Mouse (Mus musculus) cortical plate, adult 2 months (tissue): ENCODE results near the gene Lypd4. TPM values are rescaled to one million over a fixed set of nuclear protein-coding genes. Genes with fewer than 3 reads are reported as not detected.

Experiments
- H3K27ac ChIP-seq: fragments of 200-500 bp; 2 replicates; pipeline ENCODE4 v1.5.1; 2012; ENCODE audit warnings: low read length, control low read depth, inconsistent platforms; ENCODE audit not compliant: insufficient read depth
- H3K4me1 ChIP-seq: fragments of 200-500 bp; 2 replicates; pipeline ENCODE4 v1.6.1; 2011; ENCODE audit warnings: low read length; ENCODE audit not compliant: control insufficient read depth, insufficient read depth
- H3K4me3 ChIP-seq: fragments of 200-500 bp; 2 replicates; pipeline ENCODE4 v1.5.1; 2011; ENCODE audit warnings: mild to moderate bottlenecking, low read length, control low read depth; ENCODE audit not compliant: insufficient read depth
- CTCF ChIP-seq: fragments of 200-500 bp; IDR thresholded peaks from 2 replicates; pipeline ENCODE4 v1.5.1; 2011; ENCODE audit warnings: mild to moderate bottlenecking, control low read depth, low read length; ENCODE audit not compliant: insufficient read depth; ENCODE audit errors: extremely low read depth
- POLR2A ChIP-seq: fragments of 200-500 bp; IDR thresholded peaks from 2 replicates; pipeline ENCODE4 v1.6.1; 2011; ENCODE audit warnings: mild to moderate bottlenecking, low read length, control low read depth; ENCODE audit not compliant: insufficient read depth; ENCODE audit errors: extremely low read depth
- polyA plus RNA-seq: library from polyadenylated mRNA; depleted of rRNA; stranded (reverse); fragments of >200 nt; gene quantifications from 2 replicates; pipeline ENCODE4 v1.2.3, GENCODE M21; 2012; rRNA removed

The Lypd4 gene
- polyA plus RNA-seq, result not detected in 2 replicates

DNA sequence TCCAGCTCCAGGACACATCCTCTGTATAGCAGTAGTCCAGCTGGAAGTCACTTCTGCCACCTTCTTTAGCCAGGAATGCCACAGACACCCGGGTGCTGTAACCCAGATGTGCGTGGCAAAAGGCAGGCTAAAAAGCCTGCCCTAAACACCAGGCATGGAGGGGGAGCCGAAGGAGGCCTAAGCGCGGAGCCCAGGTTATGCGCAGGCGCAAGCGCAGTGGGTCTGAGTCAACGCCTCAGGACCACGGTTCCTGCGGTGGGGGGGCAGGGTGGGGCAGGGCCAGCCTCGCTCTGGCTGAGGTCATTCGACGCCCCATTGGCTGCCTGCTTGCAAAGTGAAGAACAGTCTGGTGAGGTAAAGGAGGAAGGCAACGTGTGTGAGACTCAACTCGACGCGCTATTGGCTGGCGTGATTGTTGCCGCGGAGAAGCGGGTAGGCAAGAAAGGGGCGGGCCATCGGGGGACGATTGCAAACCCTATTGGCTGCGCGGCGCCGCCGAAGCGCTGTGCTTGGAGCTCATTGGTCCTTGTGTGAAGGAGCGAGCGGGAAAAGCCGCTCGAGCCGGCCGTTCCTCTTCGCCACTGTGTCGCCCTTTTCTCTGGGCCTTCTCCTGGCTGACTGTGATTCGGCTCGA lies at the start of gene Lypd4, which contains the start of gene Dmrtc2:
Gene Lypd4 (minus strand): TSS at position 410 of the 634 bp plus-strand sequence.
Gene Dmrtc2 (plus strand): TSS at position 526 of the 634 bp plus-strand sequence.
- TF ChIP-seq CTCF (no peak), POLR2A (no peak)
- no peak within 1 kb of the TSS for H3K27ac ChIP-seq
- no peaks in the 10 kb centered on the region for H3K4me1 ChIP-seq
- H3K4me3 ChIP-seq, result no peak within 1 kb of the TSS

DNA sequence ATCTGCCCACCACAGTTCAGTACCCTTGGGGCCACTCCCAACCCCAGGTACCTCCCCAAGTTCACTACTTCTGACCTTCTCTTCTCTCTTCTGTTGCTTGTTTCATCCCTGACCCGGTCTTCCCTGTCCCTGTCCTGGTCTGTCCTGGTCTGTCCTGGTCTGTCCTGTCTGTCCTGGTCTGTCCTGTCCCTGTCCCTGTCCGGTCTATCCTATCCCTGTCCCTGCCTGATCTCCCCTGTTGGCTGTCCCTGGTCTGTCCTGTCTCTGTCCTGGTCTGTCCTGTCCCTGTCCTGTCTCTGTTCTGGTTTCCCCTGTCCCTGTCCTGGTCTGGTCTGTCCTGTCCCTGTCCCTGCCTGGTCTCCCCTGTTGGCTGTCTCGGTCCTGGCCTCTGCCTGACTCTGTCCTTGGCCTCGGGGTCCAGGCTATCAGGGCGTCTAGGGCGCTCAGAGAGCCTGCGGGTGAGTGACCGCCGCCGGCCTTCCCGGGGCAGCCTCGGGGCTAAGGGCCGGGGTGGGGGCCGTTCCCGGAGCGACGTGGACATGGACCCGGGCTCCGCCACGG lies 49.1 kb upstream of the Lypd4 start:
- TF ChIP-seq CTCF (no peak), POLR2A (no peak)
- Histone ChIP-seq H3K4me1 (no peaks in the 10 kb centered on the region), H3K4me3 (no peak overlapping the region), H3K27ac (no peak overlapping the region)

DNA sequence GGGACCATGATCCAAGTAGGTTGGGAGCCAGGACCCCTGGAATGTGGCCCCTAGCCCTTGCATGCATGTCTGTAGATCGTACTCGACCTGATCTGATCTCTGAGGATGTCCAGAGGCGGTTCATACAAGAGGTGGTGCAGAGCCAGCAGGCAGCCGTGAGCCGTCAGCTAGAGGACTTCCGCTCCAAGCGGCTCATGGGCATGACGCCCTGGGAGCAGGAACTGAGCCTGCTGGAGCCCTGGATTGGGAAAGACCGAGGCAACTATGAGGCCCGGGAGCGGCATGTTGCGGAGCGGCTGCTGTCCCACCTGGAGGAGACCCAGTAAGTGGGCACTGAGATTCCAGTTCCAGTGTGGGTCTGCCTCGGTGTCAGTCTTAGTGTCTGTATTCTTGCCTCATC lies 42.7 kb upstream of the Lypd4 start:
- Histone ChIP-seq H3K4me3 (no peak overlapping the region), H3K27ac (no peak overlapping the region), H3K4me1 (no peaks in the 10 kb centered on the region)
- no peak for TF ChIP-seq CTCF
- no peak for TF ChIP-seq POLR2A

DNA sequence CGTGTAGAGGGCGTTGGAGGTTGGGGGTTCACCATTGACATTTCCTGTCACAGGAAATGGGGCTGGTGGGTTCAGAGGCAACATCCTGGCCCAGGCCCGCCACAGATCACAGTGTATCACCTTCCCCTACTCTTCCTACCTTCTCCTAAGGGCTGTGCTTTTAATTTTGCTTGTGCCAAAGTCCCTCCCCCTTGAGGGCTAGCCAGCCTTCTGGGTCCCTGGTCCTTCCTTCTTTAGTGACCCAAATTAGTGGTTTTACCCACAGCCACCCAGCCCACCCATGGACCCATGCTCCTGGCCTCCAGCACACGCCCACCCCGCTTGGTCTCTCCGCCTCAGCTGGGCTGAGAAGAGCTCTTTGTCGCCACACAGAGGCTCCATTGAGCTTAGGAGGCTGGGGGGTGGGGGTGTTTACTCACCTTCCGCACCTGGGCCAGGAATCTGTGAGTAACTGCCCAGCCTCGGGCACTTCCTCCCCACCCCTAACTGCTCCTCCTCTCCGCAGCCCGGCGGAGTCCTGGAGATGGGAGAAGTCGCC lies 37.5 kb upstream of the Lypd4 start:
- peaks cover 2% of the 10 kb centered on the region for H3K4me1 ChIP-seq
- H3K4me3 ChIP-seq, result no peak overlapping the region
- TF ChIP-seq CTCF (no peak), POLR2A (no peak)
- no peak overlapping the region for H3K27ac ChIP-seq

DNA sequence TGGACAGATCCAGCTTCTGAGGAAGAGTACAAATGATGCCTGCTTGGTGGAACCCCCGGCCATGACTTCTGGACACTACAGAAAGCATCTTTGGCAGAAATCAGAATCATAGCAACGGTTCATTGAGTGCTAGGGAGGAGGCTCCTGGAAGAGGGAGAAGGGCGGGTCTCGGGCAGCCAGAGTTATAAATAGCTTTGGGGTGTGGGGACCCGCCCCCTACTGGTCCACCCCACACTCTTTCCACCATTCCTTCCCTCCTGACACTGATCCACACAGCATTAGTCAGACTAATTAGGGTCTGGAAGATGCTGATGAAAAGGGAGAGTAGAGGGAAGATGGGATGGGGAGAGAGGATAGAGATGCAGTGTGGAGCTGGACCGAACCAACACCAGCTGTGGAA lies 36.8 kb upstream of the Lypd4 start:
- Histone ChIP-seq H3K4me1 (peaks cover 2% of the 10 kb centered on the region), H3K4me3 (no peak overlapping the region), H3K27ac (no peak overlapping the region)
- TF ChIP-seq CTCF (no peak), POLR2A (no peak)

DNA sequence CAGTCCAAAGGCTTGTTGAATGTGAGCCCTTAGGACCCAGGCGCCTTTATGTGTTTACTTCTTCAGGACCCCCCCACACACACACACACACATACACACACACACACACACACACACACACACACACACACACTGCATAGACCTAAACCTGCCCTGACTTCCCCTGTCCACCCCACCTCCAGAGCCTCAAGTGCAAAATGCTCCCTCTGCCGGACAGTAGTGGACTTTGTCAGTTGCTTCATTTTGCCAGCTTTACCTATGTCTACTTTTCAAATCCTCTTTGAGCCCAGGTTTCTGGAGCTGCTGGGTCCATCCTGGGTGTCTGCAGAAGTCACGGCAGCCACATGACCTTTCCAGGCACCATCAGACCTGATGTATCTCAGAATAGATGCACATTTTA lies 35.2 kb upstream of the Lypd4 start:
- Histone ChIP-seq H3K4me3 (peak overlapping the region; percentile 43), H3K4me1 (peaks cover 2% of the 10 kb centered on the region), H3K27ac (no peak overlapping the region)
- TF ChIP-seq POLR2A (no peak), CTCF (peak; percentile 51)

DNA sequence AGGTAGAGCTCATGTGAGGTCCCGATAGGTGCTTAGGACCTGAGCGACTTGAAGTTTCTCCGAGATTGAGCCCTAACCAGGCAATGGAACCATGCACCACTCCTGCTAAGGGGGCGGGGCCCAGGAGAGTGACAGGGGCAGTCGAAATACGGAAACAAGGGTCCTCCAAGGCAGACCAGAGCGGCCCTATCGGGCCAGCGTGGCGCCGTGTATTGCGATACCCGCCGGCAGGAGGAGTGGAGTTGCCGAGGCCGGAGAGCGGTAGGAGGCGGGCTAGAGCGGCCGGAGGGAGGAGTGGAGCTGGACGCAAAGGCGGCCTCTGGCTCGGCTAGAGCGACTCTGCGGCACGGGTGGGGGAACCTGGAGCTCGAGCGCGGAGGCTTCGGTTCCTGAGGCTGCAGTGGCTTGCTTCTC lies 34.3 kb upstream of the Lypd4 start:
- peak overlapping the region; percentile 43 for H3K4me3 ChIP-seq
- no peak; the same call in none of the 2 replicates for TF ChIP-seq POLR2A
- no peak for TF ChIP-seq CTCF
- H3K4me1 ChIP-seq, result peaks cover 2% of the 10 kb centered on the region
- no peak overlapping the region for H3K27ac ChIP-seq

DNA sequence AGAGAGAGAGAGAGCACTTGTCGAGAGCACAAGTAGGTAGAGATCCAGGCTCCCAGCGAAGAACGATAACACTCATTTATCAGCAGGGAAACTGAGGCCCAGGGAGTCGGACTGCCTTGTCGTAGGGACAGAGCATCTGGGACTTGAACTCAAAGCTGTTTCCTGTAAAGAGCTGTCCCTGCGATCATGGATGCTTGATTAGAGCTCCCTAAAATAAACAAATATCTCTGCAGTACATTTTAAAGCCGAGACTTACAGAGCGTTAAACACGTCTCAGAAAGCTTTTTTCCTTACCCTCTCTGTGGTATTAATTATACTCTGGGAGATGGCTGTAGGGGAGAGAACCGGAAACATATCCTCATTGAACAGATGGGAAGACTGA lies 33.7 kb upstream of the Lypd4 start:
- Histone ChIP-seq H3K4me1 (peaks cover 2% of the 10 kb centered on the region), H3K27ac (no peak overlapping the region), H3K4me3 (peak overlapping the region; percentile 50)
- no peak for TF ChIP-seq POLR2A
- TF ChIP-seq CTCF, result no peak

DNA sequence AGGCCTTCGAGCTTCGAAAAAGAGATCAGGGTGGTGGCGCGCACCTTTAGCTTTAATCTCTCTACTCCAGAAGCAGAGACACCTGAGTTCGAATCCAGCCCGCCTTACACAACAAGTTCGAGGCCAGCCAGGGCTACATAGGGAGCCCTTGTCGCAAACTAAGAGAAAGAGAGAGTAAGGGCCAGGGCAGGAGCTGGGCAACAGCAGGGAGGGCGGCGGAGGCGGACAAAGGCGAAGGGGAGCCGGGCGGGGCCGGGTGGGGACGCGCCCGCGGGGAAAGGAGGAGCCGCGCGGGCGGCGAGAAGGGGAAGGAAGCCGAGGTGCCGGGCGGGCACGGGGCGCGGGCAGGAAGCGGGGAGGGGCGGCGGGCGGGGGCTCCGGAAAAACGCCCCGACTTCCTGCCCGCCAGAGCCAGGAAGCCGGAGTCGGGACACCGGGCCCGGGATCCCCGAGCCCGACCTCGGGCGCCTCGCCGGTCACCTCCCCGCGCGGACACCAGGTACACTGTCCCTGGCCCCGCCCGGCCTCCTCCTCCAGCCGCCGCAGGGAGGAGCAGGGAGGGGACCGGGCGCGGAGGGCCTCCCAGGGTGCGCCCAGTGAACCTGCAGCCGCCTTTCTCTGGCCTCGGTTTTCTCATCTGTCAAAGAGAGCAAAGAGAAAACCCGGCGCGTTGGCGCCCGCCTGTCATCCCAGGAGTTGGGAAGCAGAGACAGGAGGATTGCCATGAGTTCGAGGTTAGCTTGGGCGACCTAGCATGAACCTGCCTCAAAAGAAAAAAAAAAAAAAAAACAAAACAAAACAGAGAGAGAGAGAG lies 33.1 kb upstream of the Lypd4 start, which contains the start of gene Arhgef1:
Gene Arhgef1 (plus strand): TSS at position 283 of the 814 bp plus-strand sequence.
- H3K4me3 ChIP-seq, result peak within 1 kb of the TSS; percentile 50
- H3K4me1 ChIP-seq, result peaks cover 2% of the 10 kb centered on the region
- H3K27ac ChIP-seq, result peak within 1 kb of the TSS; percentile 53
- no peak for TF ChIP-seq CTCF
- TF ChIP-seq POLR2A, result no peak
